Mouse (Mus musculus) liver, postnatal 0 days (tissue): ENCODE results near the gene Gp1ba. TPM values are rescaled to one million over a fixed set of nuclear protein-coding genes. Genes with fewer than 3 reads are reported as not detected.
A peak's percentile ranks its signal among the peaks of the same experiment; 100 is the strongest.

ENCODE experiments used
- ATAC-seq: fragments of 200-750 bp; cut with Nextera tagmentation; 2 replicates; pipeline ENCODE4 v1.8.0; 2017; ENCODE audit warnings: mild to moderate bottlenecking, moderate library complexity
- DNase-seq: peaks from one replicate; pipeline ENCODE4 v3.0.0-alpha.2; 2016
- H3K27ac ChIP-seq: fragments of 300-500 bp; sonication (generic); 2 replicates; pipeline ENCODE4 v1.5.1; 2014; ENCODE audit warnings: antibody characterized with exemption, moderate library complexity, mild to moderate bottlenecking, low read depth
- H3K27me3 ChIP-seq: fragments of 300-500 bp; sonication (generic); 2 replicates; pipeline ENCODE4 v1.6.1; 2014; ENCODE audit warnings: low read length, control low read depth, mixed read lengths; ENCODE audit not compliant: insufficient read depth
- H3K36me3 ChIP-seq: fragments of 300-500 bp; sonication (generic); replicated peaks from 2 replicates; pipeline ENCODE4 v1.6.1; 2014; ENCODE audit warnings: mild to moderate bottlenecking, control low read depth, low read length, moderate library complexity, mixed read lengths; ENCODE audit not compliant: insufficient read depth
- H3K4me1 ChIP-seq: fragments of 300-500 bp; sonication (generic); 2 replicates; pipeline ENCODE4 v1.6.1; 2014; ENCODE audit warnings: antibody characterized with exemption, mild to moderate bottlenecking, control low read depth; ENCODE audit not compliant: insufficient read depth
- H3K4me2 ChIP-seq: fragments of 300-500 bp; sonication (generic); 2 replicates; pipeline ENCODE4 v1.6.1; 2014; ENCODE audit warnings: low read depth, mild to moderate bottlenecking, low read length, moderate library complexity, mixed read lengths
- H3K4me3 ChIP-seq: fragments of 300-500 bp; sonication (generic); 2 replicates; pipeline ENCODE4 v1.5.1; 2014; ENCODE audit warnings: low read depth, low read length
- H3K9ac ChIP-seq: fragments of 300-500 bp; sonication (generic); replicated peaks from 2 replicates; pipeline ENCODE4 v1.6.1; 2014; ENCODE audit warnings: mild to moderate bottlenecking, moderate library complexity
- H3K9me3 ChIP-seq: fragments of 300-500 bp; sonication (generic); 2 replicates; pipeline ENCODE4 v1.6.1; 2016; ENCODE audit warnings: mild to moderate bottlenecking, control low read depth, low read length, mixed read lengths
- CTCF ChIP-seq: sonication (generic); IDR thresholded peaks from 2 replicates; pipeline ENCODE4 v1.5.1; 2016; ENCODE audit warnings: antibody characterized with exemption, low read depth
- EP300 ChIP-seq: IDR thresholded peaks from 2 replicates; pipeline ENCODE4 v1.6.1; 2016; ENCODE audit warnings: antibody characterized with exemption, low read depth, mild to moderate bottlenecking
- WGBS: fragments of 180-500 bp; shearing (Covaris S2); extraction: QIAGEN DNeasy Blood & Tissue Kit; methylation state at CpG from one replicate; pipeline ENCODE4 v1.1.7; 2014; ENCODE audit not compliant: insufficient replicate concordance; 5-methylcytosine and 5-hydroxymethylcytosine counted together
- polyA plus RNA-seq: library from polyadenylated mRNA; unstranded; fragments of >200 nt; fragmentation: Nextera tagmentation; extraction: Ambion mirVana; gene quantifications from 2 replicates; pipeline ENCODE4 v1.2.1, GENCODE M21; 2015

Gp1ba gene
- polyA plus RNA-seq, 1 experiment from 2014 or later, result 4.1 TPM

DNA sequence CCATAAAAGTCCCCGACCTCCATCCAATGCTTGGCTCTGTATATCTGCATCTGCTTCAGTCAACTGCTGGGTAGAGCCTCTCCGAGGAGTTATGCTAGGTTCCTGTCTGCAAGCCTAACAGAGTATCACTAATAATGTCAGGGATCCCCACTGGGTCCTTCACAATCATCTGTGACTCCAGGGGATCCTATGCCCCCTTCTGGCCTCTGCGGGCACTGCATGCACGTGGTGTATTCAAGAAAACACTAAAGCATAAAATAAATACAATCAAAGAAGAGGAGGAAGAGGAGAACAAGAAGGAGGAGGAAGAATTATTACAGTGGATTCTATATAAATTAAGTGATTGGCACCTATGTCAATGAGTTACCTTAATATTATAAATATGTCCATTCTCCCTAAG, 13.4 kb upstream of the Gp1ba start:
- Histone ChIP-seq H3K4me3 (no peak overlapping the region), H3K9me3 (no peaks in the 10 kb centered on the region), H3K9ac (no peak overlapping the region), H3K27ac (no peak overlapping the region), H3K4me1 (peaks cover 9% of the 10 kb centered on the region), H3K4me2 (no peak overlapping the region), H3K27me3 (no peaks in the 10 kb centered on the region), H3K36me3 (no peaks in the 10 kb centered on the region)
- peak; percentile 80 for DNase-seq
- no peak for TF ChIP-seq EP300
- peak; percentile 77 for TF ChIP-seq CTCF
- no peak for ATAC-seq
- 29% methylated on average over 4 of the region's 4 CpGs for WGBS

DNA sequence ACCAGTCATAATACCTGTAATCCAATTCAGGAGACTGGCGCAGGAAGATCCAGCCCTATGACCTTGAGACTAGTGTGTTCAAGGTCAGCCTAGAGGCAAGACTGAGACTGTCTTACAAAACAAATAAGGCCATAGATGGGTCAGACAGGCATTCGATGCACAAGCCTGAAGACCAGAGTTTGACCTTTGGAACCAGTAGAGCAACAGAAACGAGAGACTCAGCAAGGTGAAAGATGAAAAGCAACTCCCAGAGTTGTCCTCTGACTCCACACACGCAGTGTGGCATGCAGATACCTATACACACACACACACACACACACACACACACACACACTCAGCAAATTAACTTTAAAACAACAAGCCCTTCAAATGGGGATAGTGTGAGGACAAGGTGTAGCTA, 12.0 kb upstream of the Gp1ba start:
- no peaks in the 10 kb centered on the region for H3K9me3 ChIP-seq
- DNase-seq (no peak), ATAC-seq (peak; percentile 50; the same call in 1 of the 2 replicates)
- no peaks in the 10 kb centered on the region for H3K27me3 ChIP-seq
- WGBS, result 61% methylated on average over 4 of the region's 4 CpGs
- no peak overlapping the region for H3K4me3 ChIP-seq
- no peak overlapping the region for H3K9ac ChIP-seq
- H3K4me2 ChIP-seq, result no peak overlapping the region
- 0 out of 2 replicates have a peak overlapping the region, but pooled peaks have one; percentile 25 for H3K27ac ChIP-seq
- peaks cover 9% of the 10 kb centered on the region for H3K4me1 ChIP-seq
- H3K36me3 ChIP-seq, result no peaks in the 10 kb centered on the region
- TF ChIP-seq EP300 (no peak), CTCF (no peak)

DNA sequence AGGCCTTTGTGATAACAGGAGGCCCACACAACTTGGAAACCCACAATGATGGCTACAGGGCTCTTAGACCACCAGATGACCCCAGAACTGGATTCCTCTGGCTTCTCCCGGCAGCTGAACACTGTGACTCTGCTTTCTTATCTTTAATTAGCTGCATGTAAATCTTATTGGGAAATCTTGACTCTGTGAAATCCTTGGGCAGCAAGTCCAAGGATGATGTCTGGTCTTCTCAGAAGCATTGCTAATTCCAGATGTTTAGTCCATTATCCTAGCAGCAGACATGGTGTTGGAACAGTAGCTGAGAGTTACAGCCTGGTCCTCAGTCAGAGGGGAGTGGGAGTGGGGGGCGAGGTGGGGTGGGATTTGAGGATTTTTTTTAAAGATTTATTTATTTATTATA, 10.5 kb upstream of the Gp1ba start:
- WGBS, result 59% methylated on average over 2 of the region's 2 CpGs
- Histone ChIP-seq H3K9ac (no peak overlapping the region), H3K36me3 (no peaks in the 10 kb centered on the region), H3K27me3 (no peaks in the 10 kb centered on the region), H3K27ac (no peak overlapping the region), H3K4me3 (no peak overlapping the region), H3K9me3 (no peaks in the 10 kb centered on the region), H3K4me1 (peaks cover 9% of the 10 kb centered on the region), H3K4me2 (no peak overlapping the region)
- TF ChIP-seq EP300 (no peak), CTCF (no peak)
- ATAC-seq (no peak), DNase-seq (no peak)

DNA sequence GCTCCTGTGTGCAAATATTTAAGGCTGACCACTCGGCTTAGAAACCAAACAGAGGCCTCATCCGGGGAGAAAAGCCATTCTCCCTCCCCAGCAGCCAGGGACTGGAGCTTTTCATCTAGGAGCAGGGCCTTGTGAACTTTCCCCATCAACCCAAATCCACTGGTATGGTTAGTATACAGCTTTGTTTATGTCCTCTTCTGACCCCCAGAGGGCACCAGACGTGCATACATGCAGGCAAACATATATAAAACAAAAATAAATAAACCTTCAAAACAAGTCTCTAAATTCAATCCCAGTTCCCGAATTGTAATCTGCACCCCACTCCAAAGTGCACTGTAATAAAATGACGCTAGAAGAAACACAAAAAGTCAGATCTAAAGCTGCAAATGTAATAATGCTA, 9.4 kb upstream of the Gp1ba start:
- DNase-seq, result no peak
- TF ChIP-seq CTCF (peak; percentile 73), EP300 (no peak)
- peaks cover 9% of the 10 kb centered on the region for H3K4me1 ChIP-seq
- 41% methylated on average over 5 of the region's 5 CpGs for WGBS
- H3K36me3 ChIP-seq, result no peaks in the 10 kb centered on the region
- no peaks in the 10 kb centered on the region for H3K27me3 ChIP-seq
- no peak overlapping the region for H3K4me3 ChIP-seq
- H3K9me3 ChIP-seq, result no peaks in the 10 kb centered on the region
- ATAC-seq, result no peak
- no peak overlapping the region for H3K27ac ChIP-seq
- H3K4me2 ChIP-seq, result no peak overlapping the region
- no peak overlapping the region for H3K9ac ChIP-seq

DNA sequence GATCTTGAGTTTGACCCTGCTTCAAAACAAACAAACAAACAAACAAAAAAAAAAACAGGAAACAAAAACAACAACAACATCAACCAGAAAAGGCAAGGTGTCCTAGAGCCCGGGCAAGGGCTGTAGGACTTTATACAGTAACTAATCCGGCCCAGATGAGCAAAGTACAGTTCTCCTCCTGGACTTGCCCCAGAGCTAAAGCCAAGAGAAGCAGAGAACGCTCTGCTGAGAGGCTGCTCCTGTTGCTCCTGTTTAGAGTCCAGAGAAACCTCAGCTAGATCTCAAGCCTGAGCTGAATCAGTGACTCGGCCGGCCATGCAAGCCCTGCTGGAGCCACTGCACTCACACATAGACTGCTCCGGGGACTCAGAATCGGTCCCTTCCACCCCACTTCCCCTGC, 8.8 kb upstream of the Gp1ba start:
- no peak for ATAC-seq
- no peak for DNase-seq
- WGBS, result 42% methylated on average over 7 of the region's 7 CpGs

DNA sequence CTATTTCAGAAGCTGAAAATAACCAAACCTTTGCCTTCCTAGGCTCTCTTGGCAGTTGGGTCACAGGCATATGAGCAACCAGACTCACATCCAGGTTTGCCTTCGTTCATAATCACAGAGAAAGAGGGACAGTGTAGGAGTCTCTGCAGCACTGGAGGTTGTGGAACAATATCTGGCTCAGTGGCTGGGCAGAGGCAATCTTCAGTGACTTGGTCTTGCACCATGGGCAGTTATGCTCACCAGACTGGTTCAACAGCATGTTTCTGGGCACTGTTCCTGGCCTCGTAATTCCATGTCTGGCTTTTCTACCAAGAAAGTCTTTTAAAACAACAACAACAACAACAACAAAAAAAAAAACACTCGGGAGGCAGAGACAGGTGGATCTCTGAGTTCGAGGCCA, 3.3 kb upstream of the Gp1ba start:
- no peak for DNase-seq
- Histone ChIP-seq H3K9ac (no peak overlapping the region), H3K27me3 (no peaks in the 10 kb centered on the region), H3K27ac (no peak overlapping the region), H3K4me2 (no peak overlapping the region), H3K4me1 (peaks cover 18% of the 10 kb centered on the region), H3K4me3 (no peak overlapping the region), H3K36me3 (no peaks in the 10 kb centered on the region), H3K9me3 (no peaks in the 10 kb centered on the region)
- TF ChIP-seq EP300, result no peak
- TF ChIP-seq CTCF, result no peak
- ATAC-seq, result no peak
- 85% methylated on average over 4 of the region's 4 CpGs for WGBS

More for the DNA sequence above, 8.8 kb upstream of the Gp1ba start:
- H3K9ac ChIP-seq, result no peak overlapping the region
- peaks cover 9% of the 10 kb centered on the region for H3K4me1 ChIP-seq
- no peak overlapping the region for H3K4me3 ChIP-seq
- no peak overlapping the region for H3K4me2 ChIP-seq
- H3K9me3 ChIP-seq, result no peaks in the 10 kb centered on the region
- no peak for TF ChIP-seq CTCF
- no peak for TF ChIP-seq EP300
- H3K36me3 ChIP-seq, result no peaks in the 10 kb centered on the region
- no peak overlapping the region for H3K27ac ChIP-seq
- no peaks in the 10 kb centered on the region for H3K27me3 ChIP-seq

DNA sequence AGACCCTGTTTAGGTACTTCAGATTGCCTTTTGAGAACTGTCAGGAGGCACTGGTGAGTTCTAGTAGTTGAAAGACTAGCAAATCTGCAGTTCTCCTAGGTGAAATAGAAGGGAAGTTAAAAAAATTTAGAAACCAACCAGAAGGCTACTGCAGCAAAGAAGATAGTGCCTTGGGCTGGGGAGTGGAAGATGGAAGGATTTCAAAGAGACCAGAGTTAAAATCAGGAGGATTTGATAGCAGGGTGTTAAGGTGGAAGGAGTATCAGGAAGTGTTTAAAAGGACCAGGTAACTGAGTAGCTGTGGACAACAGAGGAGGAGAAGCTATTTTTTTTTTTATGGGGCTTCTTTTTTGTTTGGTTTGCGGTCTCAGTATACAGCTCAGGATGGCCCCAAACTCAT, 1.2 kb upstream of the Gp1ba start:
- DNase-seq (no peak), ATAC-seq (no peak)
- 76% methylated on average over 1 of the region's 1 CpGs for WGBS
- H3K36me3 ChIP-seq, result no peaks in the 10 kb centered on the region
- no peaks in the 10 kb centered on the region for H3K27me3 ChIP-seq
- no peak overlapping the region for H3K4me2 ChIP-seq
- no peak overlapping the region for H3K4me3 ChIP-seq
- no peaks in the 10 kb centered on the region for H3K9me3 ChIP-seq
- peaks cover 23% of the 10 kb centered on the region for H3K4me1 ChIP-seq
- TF ChIP-seq EP300 (no peak), CTCF (no peak)
- no peak overlapping the region for H3K9ac ChIP-seq
- no peak overlapping the region; the same call in 1 of the 2 replicates for H3K27ac ChIP-seq
